Mouse (Mus musculus): ENCODE measurements around the gene Gm11099.

Gm11099 gene

GRCm38 (mm10) chr2:58859134-58859533 lies at the start of gene Gm11099:
TSS of gene Gm11099 (plus strand) at chr2:58859434.
- DNase-seq (ENCODE audit: inconsistent ontology term) = no peak

GRCm38 (mm10) chr2:58812941-58813340 lies 46.3 kb upstream of the Gm11099 start:
- no peak for DNase-seq (ENCODE audit: inconsistent ontology term)

GRCm38 (mm10) chr2:58828910-58829600 lies 30.2 kb upstream of the Gm11099 start:
- DNase-seq (ENCODE audit: inconsistent ontology term) = no peak

- no peak for DNase-seq (ENCODE audit: inconsistent ontology term)
These were observed 29.1 kb upstream of the Gm11099 start for GRCm38 (mm10) chr2:58829981-58830742.

GRCm38 (mm10) chr2:58832253-58832980 lies 26.8 kb upstream of the Gm11099 start:
- DNase-seq (ENCODE audit: inconsistent ontology term) = no peak

- no peak for DNase-seq (ENCODE audit: inconsistent ontology term)
These were observed 18.2 kb upstream of the Gm11099 start for GRCm38 (mm10) chr2:58841021-58841420.

GRCm38 (mm10) chr2:58842443-58842842 lies 16.8 kb upstream of the Gm11099 start:
- no peak for DNase-seq (ENCODE audit: inconsistent ontology term)

GRCm38 (mm10) chr2:58844499-58844898 lies 14.7 kb upstream of the Gm11099 start:
- DNase-seq (ENCODE audit: inconsistent ontology term) = no peak

- DNase-seq (ENCODE audit: inconsistent ontology term) = no peak
These were observed 20.6 kb downstream of the Gm11099 start for GRCm38 (mm10) chr2:58879876-58880275.

GRCm38 (mm10) chr2:58905057-58905456 lies 45.8 kb downstream of the Gm11099 start:
- DNase-seq (ENCODE audit: inconsistent ontology term) = no peak

GRCm38 (mm10) chr2:58906814-58907516 lies 47.7 kb downstream of the Gm11099 start:
- no peak for DNase-seq (ENCODE audit: inconsistent ontology term)

- no peak for DNase-seq (ENCODE audit: inconsistent ontology term)
These were observed 53.1 kb downstream of the Gm11099 start for GRCm38 (mm10) chr2:58912339-58912738.

GRCm38 (mm10) chr2:58918351-58918750 lies 59.1 kb downstream of the Gm11099 start:
- DNase-seq (ENCODE audit: inconsistent ontology term) = no peak

- DNase-seq (ENCODE audit: inconsistent ontology term) = no peak
These were observed 66.3 kb downstream of the Gm11099 start for GRCm38 (mm10) chr2:58925551-58925950.

GRCm38 (mm10) chr2:58941361-58941760 lies 82.1 kb downstream of the Gm11099 start:
- no peak for DNase-seq (ENCODE audit: inconsistent ontology term)

GRCm38 (mm10) chr2:58948796-58949195 lies 89.6 kb downstream of the Gm11099 start:
- DNase-seq (ENCODE audit: inconsistent ontology term) = peak; percentile 48

GRCm38 (mm10) chr2:58952101-58952500 lies 92.9 kb downstream of the Gm11099 start:
- DNase-seq (ENCODE audit: inconsistent ontology term) = no peak

- no peak for DNase-seq (ENCODE audit: inconsistent ontology term)
These were observed 97.1 kb downstream of the Gm11099 start for GRCm38 (mm10) chr2:58956351-58956750.

- DNase-seq (ENCODE audit: inconsistent ontology term) = peak; percentile 68
These were observed 97.6 kb downstream of the Gm11099 start for GRCm38 (mm10) chr2:58956770-58957300.
